Mouse (Mus musculus) frontal cortex, postnatal 14 days (tissue): ENCODE measurements around the gene Tssk6.

Experiments used
- DNase-seq, 2 experiments: peaks; one replicate each; pipeline ENCODE4 v3.0.0; 2022; ENCODE audit warnings: low spot score in 2 of 2

Gene Tssk6

DNA sequence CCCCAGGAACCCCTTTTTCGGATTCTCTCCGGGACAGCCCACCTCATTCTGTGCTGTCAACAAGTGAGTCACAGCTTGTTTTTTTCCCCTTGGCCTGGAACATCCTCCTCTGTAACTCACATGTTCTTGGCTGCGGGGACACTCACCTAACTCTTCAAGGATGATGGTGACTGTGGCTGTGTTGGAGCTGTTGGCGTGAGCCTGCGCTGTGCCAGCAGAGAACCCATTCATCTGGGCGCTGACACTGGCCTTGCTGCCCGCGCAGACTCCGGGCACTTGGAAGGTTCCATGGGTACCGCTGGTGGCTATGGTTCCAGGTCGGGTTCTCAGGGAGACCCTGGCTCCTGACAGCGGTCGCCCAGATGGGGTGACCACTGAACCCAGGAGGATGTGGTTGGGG is 17.8 kb upstream of the Tssk6 start:
- no peak for DNase-seq

- DNase-seq = no peak
Measured at GRCm38 (mm10) chr8:69887289-69888243, 14.4 kb upstream of the Tssk6 start, which contains the start of gene Cilp2. Gene Cilp2, minus strand, starts transcription at chr8:69887687.

DNA sequence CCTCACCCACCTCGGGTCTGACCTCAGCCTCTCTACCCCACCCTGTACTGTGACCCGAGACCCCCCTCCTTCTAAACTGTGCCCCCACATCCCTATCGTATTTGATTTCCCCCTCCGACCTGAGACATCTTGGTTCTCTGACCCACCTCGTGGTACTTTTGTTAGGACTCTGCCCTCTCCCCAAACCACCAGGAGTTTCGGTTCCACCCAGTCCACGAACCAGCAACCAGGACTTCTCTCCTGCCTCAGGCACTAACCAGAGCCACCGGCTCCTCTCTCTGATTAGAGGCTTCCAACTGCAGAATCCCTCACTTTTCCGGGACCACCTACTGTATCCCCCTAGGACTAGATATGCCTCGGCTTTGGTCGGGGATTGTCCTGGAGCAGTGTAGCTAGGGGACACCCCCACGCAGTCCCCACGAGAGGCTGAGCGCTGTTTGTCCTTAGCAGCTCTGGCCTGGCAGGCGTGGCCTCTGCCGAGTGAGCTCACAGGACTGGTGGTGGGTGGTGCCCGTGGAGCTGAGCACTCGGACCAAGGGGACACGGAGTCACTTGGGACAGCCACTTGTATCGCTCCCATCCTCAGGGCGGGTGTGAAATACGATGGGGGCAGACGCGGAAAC is 13.6 kb upstream of the Tssk6 start:
- DNase-seq = no peak

DNA sequence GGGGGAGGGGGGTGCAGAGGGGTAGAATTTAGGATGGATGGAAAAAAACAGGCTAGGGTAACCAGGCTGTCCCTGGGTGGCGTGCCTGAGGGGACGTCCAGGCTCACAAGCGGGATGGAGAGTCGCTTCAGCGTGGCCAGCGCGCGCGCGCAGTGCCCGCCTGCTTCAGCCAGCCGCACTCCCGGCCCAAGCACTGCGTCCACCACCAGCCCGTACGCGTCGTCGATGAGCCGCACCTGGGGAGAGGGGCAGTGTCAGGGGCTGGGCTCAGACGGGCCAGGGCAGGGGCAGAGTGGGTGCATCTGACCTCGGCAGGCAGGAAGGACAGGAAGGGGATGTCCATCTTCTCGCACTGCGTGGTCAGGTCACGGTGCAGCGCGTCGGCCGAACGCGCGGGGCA is 13.1 kb upstream of the Tssk6 start:
- no peak for DNase-seq

DNA sequence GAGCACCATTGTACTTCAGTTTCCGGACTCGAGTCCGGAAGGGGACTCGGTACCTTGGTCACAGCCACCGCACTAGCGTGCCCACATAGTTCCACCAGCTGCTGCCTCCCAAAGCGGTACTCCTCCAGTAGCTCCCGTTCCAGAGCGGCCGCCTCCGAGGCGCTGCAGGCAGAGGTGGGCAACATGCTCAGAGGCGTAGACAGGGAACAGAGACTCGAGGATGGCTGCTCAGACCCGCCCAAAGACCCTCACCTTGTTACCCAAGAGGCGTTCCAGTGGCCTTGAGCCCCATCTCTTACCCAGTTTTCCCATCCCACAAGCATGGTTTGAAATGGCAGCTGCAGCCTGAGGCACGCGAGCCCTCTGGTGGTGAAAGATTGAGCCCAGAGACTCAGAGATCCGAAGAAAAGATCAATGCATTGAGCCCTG is 11.2 kb upstream of the Tssk6 start:
- peak; percentile 37 to 65 for DNase-seq

DNA sequence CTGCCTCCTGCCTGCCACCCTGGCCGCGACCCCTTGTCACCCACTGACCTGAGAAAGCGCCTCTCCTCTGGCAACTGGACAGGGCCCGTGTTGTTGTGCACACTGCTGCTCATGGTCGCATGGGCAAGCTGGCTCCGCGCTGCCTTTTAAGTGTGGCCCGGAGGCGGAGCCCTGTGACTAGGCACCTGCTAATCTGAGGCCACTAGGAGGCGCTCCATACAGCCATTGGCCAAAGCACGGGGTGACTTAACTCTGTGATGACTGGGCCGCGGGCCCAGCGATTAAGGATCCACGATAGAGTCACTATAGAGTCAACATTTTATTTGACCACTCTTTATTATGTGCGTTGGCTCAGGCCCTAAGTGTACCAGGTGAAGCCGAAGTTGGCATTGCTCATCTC is 8.1 kb upstream of the Tssk6 start:
- DNase-seq = peak in 1 of 2 experiments; percentile 36

DNA sequence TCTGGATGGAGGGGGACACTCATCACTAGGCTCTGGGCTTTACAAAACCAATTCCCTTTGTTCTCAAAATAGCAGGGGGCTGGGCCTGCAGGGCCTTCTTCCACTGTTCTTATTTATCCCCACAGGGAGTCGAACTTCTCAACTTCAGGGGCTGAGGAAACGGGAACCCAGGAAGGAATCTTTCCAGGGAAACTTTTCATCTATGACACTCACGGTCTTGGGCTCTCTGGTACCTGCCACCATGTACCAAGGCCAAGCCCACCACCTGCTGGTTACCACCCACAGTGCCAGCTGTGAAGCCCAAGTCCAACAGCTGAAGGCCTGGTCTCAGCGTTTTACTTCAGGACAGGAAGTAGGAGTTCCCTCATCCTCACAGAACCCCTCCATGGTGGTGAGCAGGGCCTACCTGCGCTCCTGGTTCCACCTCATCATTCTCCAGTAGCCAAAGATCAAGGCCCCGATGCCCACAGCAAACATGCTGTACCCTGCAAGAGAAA is 7.1 kb upstream of the Tssk6 start:
- DNase-seq = no peak

- no peak for DNase-seq
Measured at GRCm38 (mm10) chr8:69895772-69896451, 6.1 kb upstream of the Tssk6 start.

DNA sequence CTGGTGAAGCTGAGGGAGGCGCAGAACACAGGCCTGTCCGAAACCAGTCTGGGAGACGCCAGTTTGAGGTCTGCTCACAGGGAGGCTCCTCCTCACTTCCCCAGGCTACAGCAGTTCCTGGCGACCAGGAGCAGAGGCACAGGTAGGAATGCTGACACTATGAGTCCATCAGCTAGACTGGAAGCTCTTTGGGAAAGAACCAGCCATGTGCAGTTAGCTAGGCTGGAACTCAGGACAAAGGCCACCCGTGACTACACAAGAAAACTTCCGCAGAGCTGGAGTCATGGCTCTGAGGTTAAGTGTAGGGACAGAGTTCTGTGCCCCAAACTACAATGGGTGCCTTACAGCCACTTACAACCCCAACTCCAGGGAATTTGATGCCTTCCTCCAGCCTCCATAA is 4.1 kb upstream of the Tssk6 start:
- no peak for DNase-seq

- no peak for DNase-seq
Measured at GRCm38 (mm10) chr8:69899876-69900275, 2.1 kb upstream of the Tssk6 start.

DNA sequence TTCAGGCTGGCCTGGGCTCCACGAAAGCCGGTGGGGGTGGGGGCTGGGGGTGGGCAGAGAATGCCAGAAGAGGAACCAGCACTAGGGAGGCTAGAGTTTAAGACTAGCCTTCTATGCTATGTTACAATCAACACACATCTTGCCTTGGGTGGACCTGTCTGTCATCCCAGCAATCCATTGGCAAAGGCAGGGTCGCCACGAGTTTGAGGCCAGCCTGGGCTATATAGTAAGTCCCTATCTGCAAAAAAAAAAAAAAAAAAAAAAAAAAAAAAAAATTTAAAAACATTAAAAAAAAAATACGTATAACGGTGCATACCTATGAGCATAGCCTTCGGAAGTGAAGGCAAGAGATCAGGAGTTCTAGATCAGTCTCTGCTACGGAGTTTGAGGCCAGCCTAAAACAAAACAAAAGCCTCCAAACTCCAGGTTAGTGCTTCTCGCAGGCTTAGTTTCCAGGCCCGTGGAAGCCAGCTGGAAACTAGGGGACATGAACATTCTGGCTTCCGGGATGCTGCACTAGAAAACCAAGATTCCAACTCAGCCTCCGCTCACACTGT is 1.0 kb upstream of the Tssk6 start:
- DNase-seq = no peak

DNA sequence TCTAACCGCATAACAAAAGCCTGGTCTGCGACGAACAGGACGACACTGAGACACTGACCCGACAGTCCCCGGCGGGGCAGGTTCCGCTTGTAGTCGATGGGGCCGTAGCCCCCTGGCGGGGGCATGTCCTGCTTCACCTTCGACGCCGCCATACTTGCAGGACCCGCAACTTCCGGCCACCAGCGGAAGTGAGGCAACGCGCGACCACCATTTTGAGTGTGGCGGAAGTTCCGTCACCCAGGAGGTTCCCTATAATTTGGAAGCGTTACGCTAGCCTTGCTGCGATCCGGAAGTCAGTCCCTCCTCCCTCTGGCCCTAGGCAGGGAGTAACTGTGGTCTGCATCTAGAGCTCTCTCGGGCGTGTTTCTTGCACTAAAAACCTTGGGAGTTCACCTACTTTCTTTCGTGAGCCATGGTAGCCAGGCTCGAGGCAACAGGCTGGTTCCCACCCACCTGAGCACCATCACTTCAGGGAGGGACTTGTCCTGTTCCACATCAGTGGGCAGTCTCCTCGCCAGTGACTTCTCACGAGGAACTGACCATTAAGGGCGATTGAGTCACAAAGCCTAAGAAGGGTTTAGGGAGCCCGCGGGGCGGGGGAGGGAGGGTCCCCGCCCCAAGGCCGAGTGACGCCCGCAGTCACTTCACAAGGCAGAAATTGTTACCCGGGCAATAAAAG is 361 bp upstream of the Tssk6 start:
- peak; percentile 94 for DNase-seq

DNA sequence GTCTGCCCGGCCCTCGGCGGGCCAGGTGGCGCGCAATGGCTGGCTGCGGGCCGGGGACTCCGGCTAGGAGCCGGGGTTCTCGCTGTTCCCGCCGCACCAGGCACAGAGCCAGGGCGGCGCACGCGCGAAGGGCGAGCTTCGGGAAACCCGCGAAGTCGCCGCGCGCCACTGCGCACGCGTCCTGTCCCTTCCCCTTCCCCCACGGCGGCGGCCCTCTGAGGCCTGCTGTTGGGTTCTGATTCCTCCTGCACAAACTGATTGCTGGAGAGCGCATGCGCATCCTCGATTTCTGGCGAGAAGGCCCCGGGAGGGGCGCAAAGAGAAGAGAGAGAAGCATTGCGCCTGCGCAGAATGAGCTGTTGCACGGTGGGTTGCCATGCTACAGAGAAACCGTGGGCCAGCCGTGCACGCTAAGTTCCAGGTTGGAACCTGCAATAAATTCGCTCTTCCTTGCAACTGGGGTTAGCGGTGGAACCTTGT is 1.1 kb downstream of the Tssk6 start:
- DNase-seq = peak; percentile 99

DNA sequence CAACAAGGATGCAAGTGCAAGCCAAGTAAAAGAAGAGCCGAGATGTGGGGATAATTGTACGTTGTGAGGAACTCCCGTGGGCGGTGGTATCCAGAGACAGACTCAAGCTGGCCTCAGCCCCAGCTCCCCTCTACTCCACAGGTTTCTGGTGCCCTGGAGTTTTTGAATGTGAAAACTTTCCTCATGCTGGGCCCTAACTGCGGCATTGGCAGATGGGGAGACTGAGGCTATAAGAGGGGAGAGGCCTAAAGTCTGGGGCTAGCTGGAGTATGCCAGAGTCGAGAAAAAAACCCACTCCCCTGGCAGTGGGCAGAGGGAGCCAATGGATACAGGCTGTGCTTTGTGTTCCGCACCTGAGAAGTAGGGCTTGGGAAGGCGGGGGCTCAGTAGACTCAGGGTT is 2.1 kb downstream of the Tssk6 start:
- DNase-seq = no peak

DNA sequence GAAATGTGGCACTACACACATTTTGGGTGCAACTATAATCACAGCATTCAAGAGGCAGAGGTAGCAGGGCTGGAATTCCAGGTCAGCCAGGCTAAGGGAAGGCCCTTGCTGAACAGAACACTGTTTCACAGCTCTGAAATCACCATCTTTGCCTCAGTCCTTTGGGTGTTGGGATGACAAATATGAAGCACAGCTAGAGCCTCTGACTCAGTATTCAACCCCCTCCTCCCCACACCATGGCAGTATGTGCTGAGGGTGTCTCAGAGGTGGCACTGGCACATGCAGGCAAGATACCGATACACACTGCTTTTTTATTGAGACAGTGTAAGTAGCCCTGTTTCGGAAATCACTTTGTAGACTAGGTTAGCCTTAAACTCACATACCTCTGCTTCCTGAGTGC is 4.3 kb downstream of the Tssk6 start:
- no peak for DNase-seq

GRCm38 (mm10) chr8:69907106-69907505 is 5.1 kb downstream of the Tssk6 start:
- DNase-seq = no peak

DNA sequence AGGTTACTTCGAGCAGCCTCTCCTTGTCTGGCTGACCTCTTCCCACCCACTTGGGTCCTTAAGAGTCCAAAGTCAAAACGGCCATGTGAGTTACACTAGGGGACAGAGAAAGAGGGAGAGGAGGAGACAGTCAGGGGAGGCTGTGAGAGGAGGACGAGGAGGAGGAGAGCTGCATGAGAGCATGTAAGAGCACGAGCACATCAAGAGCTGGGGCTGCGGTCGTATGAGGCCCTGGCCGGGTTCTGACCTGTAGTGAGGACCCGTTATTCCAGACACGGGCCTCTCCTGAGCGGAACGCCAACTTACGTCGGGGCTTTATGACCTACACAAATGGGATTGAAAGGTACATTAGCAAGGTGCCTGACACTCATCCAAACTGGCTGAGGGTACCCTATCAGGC is 9.9 kb downstream of the Tssk6 start:
- no peak for DNase-seq

- DNase-seq = no peak
Measured at GRCm38 (mm10) chr8:69912478-69913074, 10.6 kb downstream of the Tssk6 start.

GRCm38 (mm10) chr8:69914526-69914925 is 12.5 kb downstream of the Tssk6 start:
- DNase-seq = no peak

- no peak for DNase-seq
Measured at GRCm38 (mm10) chr8:69915748-69916147, 13.8 kb downstream of the Tssk6 start.

DNA sequence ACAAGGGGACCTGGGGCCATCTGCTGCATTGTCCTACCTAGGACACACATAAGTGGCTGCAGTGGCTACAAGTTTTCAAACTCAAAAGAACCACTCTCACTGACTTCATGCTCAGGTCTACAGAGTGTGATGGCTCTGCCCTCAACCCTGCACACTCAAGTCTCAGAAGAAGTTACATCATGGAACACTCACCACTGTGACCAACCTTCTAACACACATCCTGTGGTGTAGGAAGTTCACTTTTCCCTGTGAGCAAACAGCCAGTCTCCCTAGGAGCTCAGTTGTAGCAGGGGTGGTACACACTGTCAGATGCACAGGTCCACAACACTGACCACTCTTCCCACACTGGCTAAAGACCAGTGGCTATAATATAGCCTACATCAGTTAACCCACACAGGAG is 16.5 kb downstream of the Tssk6 start:
- no peak for DNase-seq
